Mouse (Mus musculus): ENCODE measurements around the gene Art3. TPM values are rescaled to one million over a fixed set of nuclear protein-coding genes. Genes with fewer than 3 reads are reported as not detected.

The Art3 gene
- polyA plus RNA-seq, 2 experiments, result 1.1 to 1.7 TPM

GRCm38 (mm10) chr5:92409361-92410155 is 77.9 kb downstream of the Art3 start:
- Histone ChIP-seq H3K9me3 (ENCODE audit: control insufficient read depth, low read length) (no peaks in the 10 kb centered on the region), H3K4me1 (replicated peaks; ENCODE audit: control insufficient read depth in 2 of 2, insufficient read depth in 2 of 2, low read length in 1 of 2) (no peaks in the 10 kb centered on the region), H3K36me3 (replicated peaks; ENCODE audit: control insufficient read depth, insufficient read depth, low read depth) (peaks cover 3% of the 10 kb centered on the region; the same call in 1 of the 2 replicates), H3K9ac (replicated peaks) (no peak overlapping the region), H3K27ac (no peak overlapping the region), H3K27me3 (ENCODE audit: control insufficient read depth, insufficient read depth, low read length) (no peaks in the 10 kb centered on the region), H3K4me2 (ENCODE audit: low read depth) (no peak overlapping the region), H3K4me3 (ENCODE audit: insufficient read depth in 1 of 2, low read depth in 2 of 2, low read length in 2 of 2) (no peak overlapping the region)
- WGBS (ENCODE audit: insufficient replicate concordance), result 61% methylated on average over 9 of the region's 9 CpGs
- DNase-seq (ENCODE audit: low read depth in 3 of 3, low spot score in 3 of 3) (no peak), ATAC-seq (ENCODE audit: insufficient read depth) (no peak)
- no peak for TF ChIP-seq CTCF (IDR thresholded peaks at IDR 0.05; ENCODE audit: low read depth)
- TF ChIP-seq EP300 (IDR thresholded peaks at IDR 0.05; ENCODE audit: low read depth), result no peak

DNA sequence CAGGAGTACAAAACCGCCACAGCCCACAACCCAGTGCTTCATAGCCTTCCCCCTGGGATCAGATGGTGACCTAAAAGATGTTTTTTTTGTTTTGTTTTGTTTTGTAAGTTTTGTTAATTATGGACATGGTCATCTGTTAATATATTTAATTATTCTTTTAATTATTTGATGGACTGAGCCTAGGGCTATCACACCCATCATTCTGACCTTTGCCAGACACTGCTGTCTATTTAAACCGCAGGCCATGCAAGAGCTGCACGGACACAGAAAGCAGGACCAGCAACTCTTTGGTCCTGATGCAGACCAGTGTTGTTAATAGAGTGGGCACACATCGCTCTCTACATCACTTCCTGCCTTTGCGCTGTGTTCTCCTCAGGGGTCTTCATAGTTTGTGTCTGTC is 78.9 kb downstream of the Art3 start:
- peaks cover 9% of the 10 kb centered on the region; the same call in 1 of the 2 replicates for H3K36me3 ChIP-seq (replicated peaks; ENCODE audit: control insufficient read depth, insufficient read depth, low read depth)
- WGBS (ENCODE audit: insufficient replicate concordance), result 81% methylated on average over 5 of the region's 5 CpGs
- H3K9ac ChIP-seq (replicated peaks), result no peak overlapping the region
- no peaks in the 10 kb centered on the region for H3K9me3 ChIP-seq (ENCODE audit: control insufficient read depth, low read length)
- no peaks in the 10 kb centered on the region for H3K4me1 ChIP-seq (replicated peaks; ENCODE audit: control insufficient read depth in 2 of 2, insufficient read depth in 2 of 2, low read length in 1 of 2)
- no peak for DNase-seq (ENCODE audit: low read depth in 3 of 3, low spot score in 3 of 3)
- H3K27me3 ChIP-seq (ENCODE audit: control insufficient read depth, insufficient read depth, low read length), result no peaks in the 10 kb centered on the region
- no peak overlapping the region for H3K27ac ChIP-seq
- ATAC-seq (ENCODE audit: insufficient read depth), result no peak
- TF ChIP-seq EP300 (IDR thresholded peaks at IDR 0.05; ENCODE audit: low read depth), result no peak
- TF ChIP-seq CTCF (IDR thresholded peaks at IDR 0.05; ENCODE audit: low read depth), result no peak
- no peak overlapping the region for H3K4me3 ChIP-seq (ENCODE audit: insufficient read depth in 1 of 2, low read depth in 2 of 2, low read length in 2 of 2)
- no peak overlapping the region for H3K4me2 ChIP-seq (ENCODE audit: low read depth)

DNA sequence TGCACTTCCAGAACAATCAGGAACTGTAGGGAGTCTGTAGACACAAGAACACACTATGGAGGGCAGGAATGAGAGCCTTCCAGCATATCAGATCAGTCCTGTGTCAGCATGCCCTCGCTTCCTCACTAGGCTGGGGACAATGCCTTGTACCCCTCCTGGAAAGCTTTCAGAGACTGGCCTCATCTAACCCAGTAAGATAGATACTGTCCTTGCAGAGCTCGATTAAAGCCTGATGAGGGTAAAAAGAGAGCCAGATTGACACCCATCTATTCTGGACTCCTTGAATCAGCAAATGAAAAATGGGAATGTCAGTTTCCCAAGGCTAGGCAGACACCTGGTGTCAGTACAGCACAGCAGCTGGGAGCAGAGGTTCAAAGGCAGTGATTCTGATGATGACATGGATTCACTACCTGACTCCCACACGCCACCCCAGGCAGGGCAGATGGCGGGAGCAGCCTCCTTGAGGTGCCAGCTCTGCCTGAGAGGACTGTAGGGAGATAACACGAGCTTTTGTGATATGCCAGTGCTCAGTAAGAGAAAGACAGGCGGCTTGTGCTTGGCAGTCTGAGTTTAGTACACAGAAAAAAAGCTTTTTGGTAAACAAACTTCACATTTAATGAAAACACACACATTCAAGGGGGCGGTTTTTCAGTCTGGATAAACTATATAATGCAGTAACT is 80.0 kb downstream of the Art3 start:
- no peak overlapping the region for H3K4me2 ChIP-seq (ENCODE audit: low read depth)
- WGBS (ENCODE audit: insufficient replicate concordance), result 46% methylated on average over 7 of the region's 7 CpGs
- TF ChIP-seq EP300 (IDR thresholded peaks at IDR 0.05; ENCODE audit: low read depth) (no peak), CTCF (IDR thresholded peaks at IDR 0.05; ENCODE audit: low read depth) (no peak)
- H3K4me1 ChIP-seq (replicated peaks; ENCODE audit: control insufficient read depth in 2 of 2, insufficient read depth in 2 of 2, low read length in 1 of 2), result no peaks in the 10 kb centered on the region
- H3K9me3 ChIP-seq (ENCODE audit: control insufficient read depth, low read length), result no peaks in the 10 kb centered on the region
- no peak overlapping the region for H3K4me3 ChIP-seq (ENCODE audit: insufficient read depth in 1 of 2, low read depth in 2 of 2, low read length in 2 of 2)
- H3K27me3 ChIP-seq (ENCODE audit: control insufficient read depth, insufficient read depth, low read length), result no peaks in the 10 kb centered on the region
- peaks cover 10% of the 10 kb centered on the region; the same call in 1 of the 2 replicates for H3K36me3 ChIP-seq (replicated peaks; ENCODE audit: control insufficient read depth, insufficient read depth, low read depth)
- no peak overlapping the region for H3K27ac ChIP-seq
- H3K9ac ChIP-seq (replicated peaks), result no peak overlapping the region
- no peak for DNase-seq (ENCODE audit: low read depth in 3 of 3, low spot score in 3 of 3)
- no peak for ATAC-seq (ENCODE audit: insufficient read depth)

- TF ChIP-seq CTCF (IDR thresholded peaks at IDR 0.05; ENCODE audit: low read depth) (no peak), EP300 (IDR thresholded peaks at IDR 0.05; ENCODE audit: low read depth) (no peak)
- H3K36me3 ChIP-seq (replicated peaks; ENCODE audit: control insufficient read depth, insufficient read depth, low read depth), result peaks cover 26% of the 10 kb centered on the region
- no peaks in the 10 kb centered on the region for H3K9me3 ChIP-seq (ENCODE audit: control insufficient read depth, low read length)
- 70% methylated on average over 11 of the region's 11 CpGs for WGBS (ENCODE audit: insufficient replicate concordance)
- no peak overlapping the region for H3K4me2 ChIP-seq (ENCODE audit: low read depth)
- no peaks in the 10 kb centered on the region for H3K4me1 ChIP-seq (replicated peaks; ENCODE audit: control insufficient read depth in 2 of 2, insufficient read depth in 2 of 2, low read length in 1 of 2)
- ATAC-seq (ENCODE audit: insufficient read depth), result no peak
- H3K27ac ChIP-seq, result no peak overlapping the region
- DNase-seq (ENCODE audit: low read depth in 3 of 3, low spot score in 3 of 3), result no peak
- H3K9ac ChIP-seq (replicated peaks), result no peak overlapping the region
- no peak overlapping the region for H3K4me3 ChIP-seq (ENCODE audit: insufficient read depth in 1 of 2, low read depth in 2 of 2, low read length in 2 of 2)
- H3K27me3 ChIP-seq (ENCODE audit: control insufficient read depth, insufficient read depth, low read length), result no peaks in the 10 kb centered on the region
These were observed 81.8 kb downstream of the Art3 start for GRCm38 (mm10) chr5:92413271-92413981.

- H3K9ac ChIP-seq (replicated peaks), result no peak overlapping the region
- no peaks in the 10 kb centered on the region for H3K9me3 ChIP-seq (ENCODE audit: control insufficient read depth, low read length)
- no peak overlapping the region for H3K4me2 ChIP-seq (ENCODE audit: low read depth)
- DNase-seq (ENCODE audit: low read depth in 3 of 3, low spot score in 3 of 3), result no peak
- ATAC-seq (ENCODE audit: insufficient read depth), result no peak
- H3K27ac ChIP-seq, result no peak overlapping the region
- peaks cover 28% of the 10 kb centered on the region for H3K36me3 ChIP-seq (replicated peaks; ENCODE audit: control insufficient read depth, insufficient read depth, low read depth)
- H3K27me3 ChIP-seq (ENCODE audit: control insufficient read depth, insufficient read depth, low read length), result no peaks in the 10 kb centered on the region
- no peaks in the 10 kb centered on the region for H3K4me1 ChIP-seq (replicated peaks; ENCODE audit: control insufficient read depth in 2 of 2, insufficient read depth in 2 of 2, low read length in 1 of 2)
- WGBS (ENCODE audit: insufficient replicate concordance), result 72% methylated on average over 8 of the region's 8 CpGs
- TF ChIP-seq CTCF (IDR thresholded peaks at IDR 0.05; ENCODE audit: low read depth), result no peak
- TF ChIP-seq EP300 (IDR thresholded peaks at IDR 0.05; ENCODE audit: low read depth), result no peak
- no peak overlapping the region for H3K4me3 ChIP-seq (ENCODE audit: insufficient read depth in 1 of 2, low read depth in 2 of 2, low read length in 2 of 2)
These were observed 82.4 kb downstream of the Art3 start for GRCm38 (mm10) chr5:92413982-92414375.

All from liver, embryonic 14.5 days (tissue).